Mouse (Mus musculus): Measurements from ENCODE around the gene Stard13. TPM values are rescaled to one million over a fixed set of nuclear protein-coding genes. Genes with fewer than 3 reads are reported as not detected.

Stard13 gene
- total RNA-seq, 2 experiments from 2014 or later = 9.8 to 10.7 TPM

DNA sequence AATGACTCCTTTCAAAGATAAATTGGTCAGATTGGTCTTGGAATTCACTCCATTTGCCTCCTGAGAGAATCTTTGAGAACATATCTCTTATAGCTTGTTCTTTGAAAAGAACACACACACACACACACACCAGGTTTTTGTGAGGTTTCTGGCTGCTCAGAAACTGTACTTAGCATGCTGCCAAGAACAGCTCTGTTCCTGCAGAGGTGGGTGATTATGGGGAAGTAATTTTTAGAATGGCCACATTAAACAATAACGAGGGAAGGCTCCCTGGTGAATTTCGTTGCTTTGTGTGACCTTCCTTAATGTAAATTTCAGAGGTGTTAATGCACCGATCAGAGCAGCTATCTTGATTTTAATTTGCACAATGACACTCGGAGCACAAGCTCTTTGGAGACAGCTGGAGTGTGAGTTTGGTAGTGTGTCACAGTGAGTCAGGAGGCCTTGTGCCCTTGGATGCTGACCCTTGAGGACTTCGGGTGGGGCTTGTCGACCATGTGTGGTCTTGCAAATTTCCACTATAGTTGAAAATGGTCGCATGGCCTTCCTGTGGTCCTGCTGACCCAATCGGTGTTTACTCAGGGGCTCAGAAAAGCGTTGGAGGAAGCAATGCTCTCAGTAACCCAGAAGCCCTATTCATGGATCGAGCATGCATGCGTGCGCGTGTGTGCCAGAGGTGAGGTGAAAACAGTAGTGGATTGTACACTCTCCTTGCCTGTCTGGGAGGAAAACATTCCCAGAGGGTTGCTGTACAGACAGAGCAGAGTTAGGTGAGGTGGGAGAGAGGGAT, 213.4 kb downstream of the Stard13 start:
- intact Hi-C loops (cut with DNase I) = loop anchor here (5.0 kb wide), 1 partner anchor 347 kb away; no protein-coding TSS in a partner anchor
- no peak for DNase-seq (ENCODE audit: extremely low spot score in 1 of 2, low spot score in 2 of 2)

- DNase-seq (ENCODE audit: extremely low spot score in 1 of 2, low spot score in 2 of 2) = no peak
- intact Hi-C loops (cut with DNase I) = no loop called here
These were observed 214.7 kb downstream of the Stard13 start for GRCm38 (mm10) chr5:151018959-151019358.

DNA sequence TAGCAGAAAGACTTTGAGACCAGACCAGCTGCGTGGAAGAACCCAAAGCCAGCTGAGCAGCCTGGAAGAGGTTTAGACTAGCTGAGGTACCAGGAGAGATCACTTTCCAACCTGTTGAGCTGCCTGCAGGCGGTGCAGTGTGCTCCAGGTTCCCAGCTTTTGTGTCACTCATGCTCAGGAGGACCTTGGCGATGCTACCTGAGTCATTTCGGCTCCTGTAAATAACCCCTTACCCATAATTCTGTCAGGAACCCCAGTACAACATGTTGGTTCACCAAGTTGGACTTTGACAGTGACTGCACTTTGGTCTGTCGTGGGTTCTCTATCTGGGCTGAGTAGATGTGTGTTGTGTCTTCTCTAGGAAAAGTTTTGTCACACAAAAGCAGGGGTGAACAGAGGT, 215.2 kb downstream of the Stard13 start:
- DNase-seq (ENCODE audit: extremely low spot score in 1 of 2, low spot score in 2 of 2) = no peak
- intact Hi-C loops (cut with DNase I) = no loop called here

DNA sequence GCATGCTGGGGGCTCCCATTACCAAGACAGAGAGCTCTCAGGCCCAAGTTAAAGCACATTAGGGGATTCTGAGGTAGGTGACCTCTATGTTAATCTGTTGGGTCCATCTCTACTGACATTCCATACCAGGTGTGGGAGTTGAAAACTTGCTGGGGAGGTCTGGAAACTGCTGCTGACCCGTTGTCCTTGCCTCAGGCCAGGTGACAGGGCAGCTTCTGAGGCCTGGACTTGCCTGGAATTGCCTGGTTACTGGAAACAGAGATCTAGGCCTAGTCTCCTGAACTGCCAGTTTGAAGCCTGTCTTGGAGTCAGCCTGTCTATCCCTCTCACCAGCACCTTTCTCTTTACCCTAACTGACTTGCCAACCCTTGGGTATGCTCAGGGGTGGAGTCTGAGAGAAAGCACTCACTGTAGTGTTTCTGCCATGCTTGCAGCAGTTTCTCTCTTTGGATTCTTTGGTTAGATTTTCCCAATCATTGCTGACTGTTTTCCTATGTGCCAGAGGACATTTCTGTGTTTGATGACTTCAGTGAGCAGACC, 229.3 kb downstream of the Stard13 start:
- intact Hi-C loops (cut with DNase I) = no loop called here
- DNase-seq (ENCODE audit: extremely low spot score in 1 of 2, low spot score in 2 of 2) = no peak

DNA sequence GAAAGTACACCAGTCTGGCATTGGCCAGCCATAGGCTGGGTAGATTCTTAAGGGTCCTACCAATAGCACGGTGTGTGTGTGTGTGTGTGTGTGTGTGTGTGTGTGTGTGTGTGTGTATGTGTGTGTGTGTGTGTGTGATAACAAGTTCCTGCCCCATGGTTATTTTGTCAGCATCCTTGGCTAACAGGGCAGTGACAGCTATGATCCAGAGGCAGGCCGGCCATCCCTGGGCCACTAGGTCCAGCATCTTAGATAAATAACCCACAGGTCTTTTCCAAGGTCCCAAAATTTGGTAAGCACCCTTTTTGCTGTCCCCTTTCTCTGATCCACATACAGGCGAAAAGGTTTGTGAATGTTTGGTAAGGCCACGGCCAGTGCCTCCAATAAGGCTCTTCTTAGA, 231.6 kb downstream of the Stard13 start:
- DNase-seq (ENCODE audit: extremely low spot score in 1 of 2, low spot score in 2 of 2) = no peak
- intact Hi-C loops (cut with DNase I) = no loop called here

GRCm38 (mm10) chr5:151001111-151001510, 232.5 kb downstream of the Stard13 start:
- no peak for DNase-seq (ENCODE audit: extremely low spot score in 1 of 2, low spot score in 2 of 2)
- intact Hi-C loops (cut with DNase I) = no loop called here

- no peak for DNase-seq (ENCODE audit: extremely low spot score in 1 of 2, low spot score in 2 of 2)
- intact Hi-C loops (cut with DNase I) = no loop called here
These were observed 237.1 kb downstream of the Stard13 start for GRCm38 (mm10) chr5:150996586-150996985.

DNA sequence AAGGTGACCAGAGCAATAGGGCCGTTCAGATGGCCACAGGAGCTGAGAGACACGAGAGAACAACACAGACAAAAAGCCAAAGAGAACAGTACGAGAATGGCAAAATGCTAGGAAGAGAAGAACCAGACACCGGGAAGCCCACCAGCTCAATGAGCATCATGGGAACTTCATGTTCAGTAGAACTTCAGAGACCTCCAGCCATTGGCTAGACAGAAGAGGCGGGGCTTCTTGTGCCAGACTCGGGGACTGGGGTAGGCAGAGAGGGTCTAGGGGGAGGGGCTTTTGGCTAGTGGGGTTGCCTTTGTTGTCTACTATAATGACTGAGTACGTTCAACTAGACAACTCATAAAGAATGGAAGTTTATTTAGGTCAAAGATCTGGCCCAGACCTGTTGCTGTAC, 239.5 kb downstream of the Stard13 start:
- no peak for DNase-seq (ENCODE audit: extremely low spot score in 1 of 2, low spot score in 2 of 2)
- intact Hi-C loops (cut with DNase I) = no loop called here

Other genes with a start within 250 kb of the Stard13 start
- gene Gm42906, start 194.3 kb upstream of the Stard13 start, total RNA-seq (2021) = 1 to 10 TPM in 1 of 2 experiments, not detected in 1; 1.3 TPM